Mouse (Mus musculus) midbrain, embryonic 11.5 days (tissue): Measurements from ENCODE around the gene Chrm4. TPM values are rescaled to one million over a fixed set of nuclear protein-coding genes. Genes with fewer than 3 reads are reported as not detected.
A peak's percentile ranks its signal among the peaks of the same experiment; 100 is the strongest.

Experiments used
- ATAC-seq: fragments of 200-750 bp; cut with Nextera tagmentation; 2 replicates; pipeline ENCODE4 v1.8.0; 2017; ENCODE audit warnings: moderate TSS enrichment, moderate library complexity; ENCODE audit not compliant: low FRiP score
- DNase-seq: peaks from one replicate; pipeline ENCODE4 v3.0.0; 2015; ENCODE audit warnings: low spot score; ENCODE audit errors: missing footprints
- H3K27ac ChIP-seq: fragments of 300-500 bp; sonication (generic); 2 replicates; pipeline ENCODE4 v1.5.1; 2014; ENCODE audit warnings: low read depth, low read length
- H3K27me3 ChIP-seq: fragments of 300-500 bp; sonication (generic); 2 replicates; pipeline ENCODE4 v1.6.1; 2014; ENCODE audit warnings: mild to moderate bottlenecking, low read length, moderate library complexity, mixed read lengths; ENCODE audit not compliant: control insufficient read depth, insufficient read depth
- H3K36me3 ChIP-seq: fragments of 300-500 bp; sonication (generic); 2 replicates; pipeline ENCODE4 v1.6.1; 2014; ENCODE audit warnings: mild to moderate bottlenecking, low read length, moderate library complexity, mixed read lengths; ENCODE audit not compliant: control insufficient read depth, insufficient read depth
- H3K4me1 ChIP-seq: fragments of 300-500 bp; sonication (generic); 2 replicates; pipeline ENCODE4 v1.6.1; 2014; ENCODE audit warnings: low read length; ENCODE audit not compliant: control insufficient read depth, insufficient read depth
- H3K4me2 ChIP-seq: fragments of 300-500 bp; sonication (generic); 2 replicates; pipeline ENCODE4 v1.6.1; 2014; ENCODE audit warnings: mild to moderate bottlenecking, moderate library complexity
- H3K4me3 ChIP-seq: fragments of 300-500 bp; sonication (generic); 2 replicates; pipeline ENCODE4 v1.5.1; 2014; ENCODE audit warnings: low read depth, low read length
- H3K9ac ChIP-seq: fragments of 300-500 bp; sonication (generic); 2 replicates; pipeline ENCODE4 v1.6.1; 2014; ENCODE audit warnings: low read length
- H3K9me3 ChIP-seq: fragments of 300-500 bp; sonication (generic); 2 replicates; pipeline ENCODE4 v1.6.1; 2016; ENCODE audit warnings: low read length; ENCODE audit not compliant: control insufficient read depth
- WGBS: fragments of 180-500 bp; shearing (Covaris S2); extraction: QIAGEN DNeasy Blood & Tissue Kit; methylation state at CpG from one replicate; pipeline ENCODE4 v1.1.7; 2014; 5-methylcytosine and 5-hydroxymethylcytosine counted together
- polyA plus RNA-seq: library from polyadenylated mRNA; unstranded; fragments of >200 nt; fragmentation: Nextera tagmentation; extraction: Ambion mirVana; gene quantifications from 2 replicates; pipeline ENCODE4 v1.2.1, GENCODE M21; 2014

Gene Chrm4
- polyA plus RNA-seq, 1 experiment from 2014 or later, result 0.37 TPM

DNA sequence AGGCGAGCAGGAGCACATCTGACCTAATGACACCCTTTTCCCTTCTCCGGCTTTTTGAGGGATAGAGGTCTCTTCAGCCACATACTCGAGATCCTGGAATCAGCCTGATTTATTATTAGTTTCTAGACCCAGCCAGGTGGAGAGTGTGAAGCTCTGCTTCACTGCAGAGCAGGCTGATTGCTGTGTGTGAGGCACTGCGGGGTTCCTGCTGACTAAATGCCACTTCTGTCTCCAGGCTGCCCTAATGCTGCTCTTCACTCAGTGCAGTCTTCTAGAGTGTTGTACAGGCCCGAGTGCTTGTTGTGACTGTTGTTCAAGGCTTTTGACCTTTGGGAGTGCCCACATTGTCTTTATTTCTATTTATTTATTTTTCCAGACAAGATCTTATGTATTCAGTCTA lies 24.7 kb upstream of the Chrm4 start:
- H3K4me2 ChIP-seq, result no peak overlapping the region
- H3K36me3 ChIP-seq, result 0 out of 2 replicates have a peak, but pooled peaks cover 2% of the 10 kb centered on the region
- H3K9ac ChIP-seq, result no peak overlapping the region
- no peaks in the 10 kb centered on the region for H3K9me3 ChIP-seq
- no peaks in the 10 kb centered on the region for H3K27me3 ChIP-seq
- ATAC-seq, result no peak
- no peak overlapping the region for H3K4me3 ChIP-seq
- WGBS, result 73% methylated on average over 5 of the region's 5 CpGs
- H3K27ac ChIP-seq, result no peak overlapping the region
- H3K4me1 ChIP-seq, result peaks cover 4% of the 10 kb centered on the region; the same call in 1 of the 2 replicates
- DNase-seq, result peak; percentile 44

DNA sequence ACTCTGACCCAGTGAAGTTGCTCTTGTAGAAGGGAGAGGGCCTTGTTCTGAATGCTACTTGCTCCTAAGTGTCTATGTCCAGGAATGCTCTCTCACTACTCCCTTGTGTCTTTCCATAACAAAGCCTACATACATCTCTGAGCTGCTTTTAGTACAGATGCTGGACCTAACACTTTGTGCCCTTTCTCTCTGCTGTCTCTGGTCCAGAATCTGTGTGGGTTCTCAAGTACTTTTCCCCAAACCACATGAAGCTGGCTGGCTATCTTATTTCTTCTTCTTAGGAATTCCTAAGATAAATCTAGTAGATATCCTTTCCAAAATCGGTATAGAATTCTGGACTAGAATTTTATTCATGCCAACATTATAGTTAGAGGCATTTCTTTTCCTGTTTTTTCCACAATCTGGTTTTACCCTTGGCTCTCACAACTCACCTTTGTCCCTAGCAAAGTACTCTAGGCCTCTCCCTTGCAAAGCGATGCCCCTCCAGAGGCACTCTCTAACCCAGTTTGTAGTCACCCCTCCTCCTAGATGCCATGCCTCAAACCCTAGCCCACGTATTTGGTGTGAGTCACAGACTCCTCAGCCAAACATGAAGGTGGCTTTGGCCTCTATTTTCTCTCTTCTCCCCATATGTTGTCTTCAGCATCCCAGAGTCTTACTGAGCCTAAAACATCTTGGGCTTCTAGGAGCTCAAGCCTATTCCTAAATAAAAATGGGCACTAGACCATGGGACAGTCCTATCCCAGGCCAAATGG lies 23.7 kb upstream of the Chrm4 start:
- Histone ChIP-seq H3K9me3 (no peaks in the 10 kb centered on the region), H3K9ac (no peak overlapping the region), H3K4me3 (no peak overlapping the region), H3K4me1 (peaks cover 4% of the 10 kb centered on the region; the same call in 1 of the 2 replicates), H3K36me3 (0 out of 2 replicates have a peak, but pooled peaks cover 2% of the 10 kb centered on the region), H3K27me3 (no peaks in the 10 kb centered on the region), H3K4me2 (no peak overlapping the region), H3K27ac (no peak overlapping the region)
- DNase-seq, result peak; percentile 53
- ATAC-seq, result no peak
- 83% methylated on average over 3 of the region's 3 CpGs for WGBS

DNA sequence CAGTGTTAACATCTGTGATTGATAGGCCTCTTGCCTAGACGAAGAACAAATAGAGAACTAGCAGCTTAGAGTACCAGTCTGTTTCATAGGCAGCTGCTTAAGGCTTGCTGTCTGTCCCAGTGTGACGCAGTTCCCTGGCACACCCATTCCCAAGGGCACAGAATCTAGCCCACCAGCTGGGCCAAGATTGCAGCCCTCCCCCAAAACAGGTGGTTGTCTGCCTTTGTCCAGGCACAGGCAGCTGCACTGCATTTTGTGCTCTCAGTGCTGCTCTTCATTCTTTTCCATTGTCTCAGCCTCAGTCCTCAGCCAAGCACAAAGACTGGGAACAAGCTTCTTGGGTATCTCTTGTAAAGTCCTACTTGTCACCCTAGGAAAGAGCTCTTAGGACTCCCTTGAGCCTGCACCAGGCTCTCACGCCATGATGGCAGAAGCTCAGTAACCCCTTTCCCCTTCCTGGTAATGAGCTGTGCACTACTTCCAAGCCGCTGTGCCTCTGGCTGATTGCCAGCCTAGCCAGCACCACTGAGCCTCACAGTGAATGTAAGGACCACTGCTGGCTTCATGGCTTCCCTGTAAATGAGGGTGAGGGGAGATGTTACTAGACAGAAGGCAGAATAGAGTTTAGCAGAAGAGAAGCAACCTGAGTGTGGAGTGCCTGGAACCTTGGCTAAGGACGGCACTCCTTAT lies 22.3 kb upstream of the Chrm4 start:
- Histone ChIP-seq H3K4me3 (no peak overlapping the region), H3K36me3 (0 out of 2 replicates have a peak, but pooled peaks cover 2% of the 10 kb centered on the region), H3K4me1 (peaks cover 4% of the 10 kb centered on the region; the same call in 1 of the 2 replicates), H3K9me3 (no peaks in the 10 kb centered on the region), H3K27ac (peak overlapping the region; percentile 40; the same call in 1 of the 2 replicates), H3K9ac (no peak overlapping the region), H3K4me2 (no peak overlapping the region), H3K27me3 (no peaks in the 10 kb centered on the region)
- WGBS, result 77% methylated on average over 5 of the region's 5 CpGs
- DNase-seq, result peak; percentile 85
- ATAC-seq, result 0 out of 2 replicates have a peak, but pooled peaks have one; percentile 35

DNA sequence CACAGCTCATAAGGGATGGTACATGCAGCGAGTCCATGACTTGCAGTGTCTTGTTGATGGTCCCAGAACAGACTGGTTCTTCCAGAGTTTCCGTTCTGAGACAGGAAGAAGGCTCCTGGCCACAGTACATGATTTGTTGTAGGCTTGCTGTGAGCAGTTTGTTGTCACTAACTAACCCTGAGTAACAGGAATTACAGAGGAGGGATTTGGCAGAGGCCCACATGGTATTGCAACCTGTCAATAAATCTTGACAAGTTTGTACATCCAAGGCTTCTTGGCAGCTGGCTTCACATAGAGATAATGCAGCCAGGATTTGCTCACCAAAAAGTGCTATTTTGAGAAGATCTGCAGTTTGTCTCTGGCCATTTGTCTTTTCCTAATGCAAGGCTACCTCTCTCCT lies 20.9 kb upstream of the Chrm4 start:
- WGBS, result 98% methylated on average over 2 of the region's 2 CpGs
- H3K27ac ChIP-seq, result no peak overlapping the region

DNA sequence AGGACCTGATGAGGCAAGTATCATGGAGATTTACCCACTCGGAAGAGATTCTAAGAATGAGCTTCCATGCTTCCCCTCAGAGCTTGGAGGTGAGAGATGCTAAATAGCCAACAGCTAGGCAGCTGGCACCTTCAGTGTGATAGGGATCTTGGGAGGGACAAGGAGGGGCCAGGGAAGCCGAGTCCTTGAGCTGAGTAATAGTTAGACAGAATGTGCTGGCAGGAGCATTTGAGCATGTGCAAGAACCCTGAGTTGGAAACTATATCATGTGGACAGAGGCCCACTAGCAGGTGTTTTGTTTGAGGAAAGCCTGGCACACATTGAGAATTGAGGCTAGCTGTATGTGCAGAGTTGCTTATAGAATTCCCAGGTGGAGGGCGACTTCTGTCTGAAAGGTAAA lies 14.4 kb upstream of the Chrm4 start:
- Histone ChIP-seq H3K4me2 (no peak overlapping the region), H3K36me3 (peaks cover 21% of the 10 kb centered on the region), H3K4me3 (no peak overlapping the region), H3K9ac (no peak overlapping the region), H3K27ac (no peak overlapping the region), H3K9me3 (no peaks in the 10 kb centered on the region), H3K27me3 (no peaks in the 10 kb centered on the region), H3K4me1 (no peaks in the 10 kb centered on the region)
- DNase-seq (no peak), ATAC-seq (no peak)
- 82% methylated on average over 3 of the region's 3 CpGs for WGBS

More for the DNA sequence above, 20.9 kb upstream of the Chrm4 start:
- Histone ChIP-seq H3K4me1 (peaks cover 4% of the 10 kb centered on the region; the same call in 1 of the 2 replicates), H3K9ac (no peak overlapping the region), H3K9me3 (no peaks in the 10 kb centered on the region), H3K4me3 (no peak overlapping the region), H3K4me2 (no peak overlapping the region), H3K27me3 (no peaks in the 10 kb centered on the region), H3K36me3 (peaks cover 3% of the 10 kb centered on the region; the same call in 1 of the 2 replicates)
- ATAC-seq (no peak), DNase-seq (peak; percentile 45)

DNA sequence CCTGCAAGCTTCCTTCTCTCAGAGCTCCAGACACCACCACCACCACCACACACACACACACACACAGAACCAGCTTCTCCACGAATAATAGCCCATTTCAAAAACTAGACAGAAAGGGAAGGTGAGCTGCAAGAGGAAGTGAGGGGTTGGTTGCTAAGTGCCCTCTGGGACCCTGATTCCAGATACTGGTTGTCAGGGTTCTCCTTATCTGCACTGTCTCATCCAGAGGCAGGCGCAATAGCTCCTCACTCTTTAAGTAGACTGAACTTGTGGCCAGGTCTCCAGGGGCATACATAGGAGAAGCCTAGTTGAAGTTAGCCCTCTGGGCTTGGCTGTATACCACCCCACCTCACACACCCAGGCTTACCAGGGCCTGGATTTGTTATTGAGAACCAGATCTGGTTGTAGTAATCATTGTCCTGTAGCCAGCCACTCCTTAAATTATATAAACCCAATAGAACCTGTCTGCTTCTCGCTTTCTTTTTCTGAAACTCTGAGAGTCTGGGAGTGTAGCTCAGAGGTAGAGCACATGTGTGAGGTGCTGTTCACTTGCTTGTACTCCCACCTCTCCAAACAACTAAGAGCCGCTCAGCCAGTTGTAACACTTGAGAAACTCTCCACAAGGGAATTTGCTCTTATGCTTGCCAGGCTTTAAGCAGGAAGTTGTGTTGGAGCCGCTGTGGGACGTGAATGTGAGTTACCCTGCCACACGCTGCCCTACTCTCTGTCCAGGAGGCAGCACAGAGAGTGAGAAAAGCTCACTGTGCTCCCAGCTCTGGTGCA lies 13.5 kb upstream of the Chrm4 start:
- Histone ChIP-seq H3K36me3 (peaks cover 27% of the 10 kb centered on the region), H3K4me1 (no peaks in the 10 kb centered on the region), H3K4me2 (no peak overlapping the region), H3K27ac (no peak overlapping the region), H3K9me3 (no peaks in the 10 kb centered on the region), H3K9ac (no peak overlapping the region), H3K4me3 (no peak overlapping the region), H3K27me3 (no peaks in the 10 kb centered on the region)
- 87% methylated on average over 7 of the region's 7 CpGs for whole genome bisulfite sequencing
- DNase-seq (peak; percentile 39), ATAC-seq (no peak)

DNA sequence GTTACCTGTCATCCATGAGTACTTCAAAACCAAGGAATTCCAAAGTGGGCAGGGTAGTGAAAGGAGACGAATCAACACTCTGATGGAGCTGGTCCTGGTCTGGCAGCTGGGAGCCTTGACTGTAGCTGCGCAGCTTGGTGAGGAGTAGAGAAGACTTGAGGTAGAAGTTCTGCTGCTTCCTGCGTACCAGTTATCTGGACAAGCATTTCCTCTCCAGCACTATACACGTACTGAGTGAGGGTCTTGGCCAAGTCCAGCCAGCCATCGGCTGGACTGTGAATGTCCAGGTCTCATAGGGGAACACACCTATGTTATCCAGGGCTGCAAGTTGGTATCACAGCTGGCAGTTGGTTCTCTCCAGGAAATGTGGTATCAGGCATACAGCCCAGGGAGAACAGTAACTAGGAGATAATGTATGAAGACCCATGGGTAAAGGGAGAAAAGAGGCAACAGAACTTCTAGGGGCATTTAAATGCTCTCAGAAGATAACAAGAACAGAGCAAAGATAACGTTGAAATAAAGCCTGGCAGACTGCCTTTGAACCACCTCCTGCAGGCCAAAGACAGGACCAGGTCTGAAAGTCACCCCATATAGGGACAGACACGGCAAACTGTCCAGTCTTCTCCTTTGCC lies 10.6 kb upstream of the Chrm4 start:
- Histone ChIP-seq H3K27ac (no peak overlapping the region), H3K9ac (no peak overlapping the region), H3K27me3 (peaks cover 12% of the 10 kb centered on the region), H3K4me3 (no peak overlapping the region), H3K9me3 (no peaks in the 10 kb centered on the region), H3K4me2 (no peak overlapping the region), H3K36me3 (peaks cover 22% of the 10 kb centered on the region), H3K4me1 (no peaks in the 10 kb centered on the region)
- no peak for ATAC-seq
- 87% methylated on average over 7 of the region's 7 CpGs for WGBS
- peak; percentile 68 for DNase-seq

DNA sequence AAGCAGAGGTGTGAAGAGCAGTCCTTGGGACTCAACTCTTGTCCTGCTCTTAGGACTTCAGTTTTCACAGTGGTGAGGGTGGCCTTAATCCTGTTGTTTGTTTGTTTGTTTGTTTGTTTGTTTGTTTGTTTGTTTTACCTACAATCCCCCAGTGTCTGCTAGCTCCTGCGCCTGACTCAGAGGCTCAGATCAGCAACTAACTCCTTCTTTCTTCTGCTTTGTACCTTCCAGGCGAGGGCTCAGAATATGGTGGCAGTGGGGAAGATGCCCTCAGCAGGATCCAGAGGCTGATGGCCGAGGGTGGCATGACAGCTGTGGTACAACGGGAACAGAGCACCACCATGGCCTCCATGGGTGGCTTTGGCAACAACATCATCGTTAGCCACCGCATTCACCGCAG lies 10.0 kb upstream of the Chrm4 start:
- H3K4me3 ChIP-seq, result no peak overlapping the region
- H3K4me2 ChIP-seq, result no peak overlapping the region
- DNase-seq, result peak; percentile 59
- no peaks in the 10 kb centered on the region for H3K9me3 ChIP-seq
- H3K27me3 ChIP-seq, result peaks cover 16% of the 10 kb centered on the region
- H3K36me3 ChIP-seq, result peaks cover 17% of the 10 kb centered on the region; the same call in 1 of the 2 replicates
- no peak overlapping the region for H3K27ac ChIP-seq
- no peak overlapping the region for H3K9ac ChIP-seq
- 85% methylated on average over 7 of the region's 7 CpGs for WGBS
- ATAC-seq, result no peak
- peaks cover under 1% of the 10 kb centered on the region for H3K4me1 ChIP-seq
